Mouse (Mus musculus): ENCODE data around the gene Ankrd33b. TPM values are rescaled to one million over a fixed set of nuclear protein-coding genes. Genes with fewer than 3 reads are reported as not detected.

Ankrd33b gene
- total and polyA plus RNA-seq, 2 experiments from 2014 or later: 5.6 to 12.9 TPM

- Histone ChIP-seq H3K9ac (replicated peaks; ENCODE audit: low read depth, low read length) (no peak overlapping the region), H3K4me1 (ENCODE audit: control insufficient read depth, insufficient read depth) (peaks cover 10% of the 10 kb centered on the region), H3K4me3 (ENCODE audit: low read depth, low read length) (no peak overlapping the region), H3K27me3 (ENCODE audit: control insufficient read depth, insufficient read depth, low read length) (no peaks in the 10 kb centered on the region), H3K4me2 (ENCODE audit: low read depth, low read length) (no peak overlapping the region), H3K9me3 (replicated peaks; ENCODE audit: control insufficient read depth, low read length) (no peaks in the 10 kb centered on the region), H3K27ac (ENCODE audit: low read depth) (no peak overlapping the region), H3K36me3 (replicated peaks; ENCODE audit: control insufficient read depth, insufficient read depth, low read length) (peaks cover 4% of the 10 kb centered on the region; the same call in 1 of the 2 replicates)
- WGBS: 83% methylated on average over 17 of the region's 17 CpGs
- TF ChIP-seq CTCF (IDR thresholded peaks at IDR 0.05; ENCODE audit: low read depth) (no peak), EP300 (IDR thresholded peaks at IDR 0.05; ENCODE audit: low read depth) (no peak)
- ATAC-seq (ENCODE audit: insufficient read depth, low read depth) (no peak), DNase-seq (ENCODE audit: low spot score) (no peak)
Measured at GRCm38 (mm10) chr15:31244696-31245445, 122.7 kb downstream of the Ankrd33b start.

GRCm38 (mm10) chr15:31243260-31243659, 124.3 kb downstream of the Ankrd33b start:
- Histone ChIP-seq H3K36me3 (replicated peaks; ENCODE audit: control insufficient read depth, insufficient read depth, low read length) (peaks cover 4% of the 10 kb centered on the region; the same call in 1 of the 2 replicates), H3K9ac (replicated peaks; ENCODE audit: low read depth, low read length) (no peak overlapping the region), H3K27ac (ENCODE audit: low read depth) (no peak overlapping the region), H3K4me3 (ENCODE audit: low read depth, low read length) (no peak overlapping the region), H3K4me1 (ENCODE audit: control insufficient read depth, insufficient read depth) (peaks cover 14% of the 10 kb centered on the region; the same call in 1 of the 2 replicates), H3K27me3 (ENCODE audit: control insufficient read depth, insufficient read depth, low read length) (no peaks in the 10 kb centered on the region), H3K4me2 (ENCODE audit: low read depth, low read length) (no peak overlapping the region), H3K9me3 (replicated peaks; ENCODE audit: control insufficient read depth, low read length) (no peaks in the 10 kb centered on the region)
- TF ChIP-seq CTCF (IDR thresholded peaks at IDR 0.05; ENCODE audit: low read depth) (no peak), EP300 (IDR thresholded peaks at IDR 0.05; ENCODE audit: low read depth) (no peak)
- WGBS: 70% methylated on average over 10 of the region's 10 CpGs
- DNase-seq (ENCODE audit: low spot score): no peak
- ATAC-seq (ENCODE audit: insufficient read depth, low read depth): no peak

Other genes with a start within 250 kb of the Ankrd33b start
- gene Dap, start 143.4 kb downstream of the Ankrd33b start, total RNA-seq (2014; rRNA removed; ENCODE audit: low replicate concordance): 36.8 and 162 TPM in 2 replicates
- gene Dap, start 143.4 kb downstream of the Ankrd33b start, polyA plus RNA-seq (2015; fragmentation: Nextera tagmentation; extraction: Ambion mirVana): 47.5 and 50.3 TPM in 2 replicates
- gene Ropn1l, start 86.0 kb upstream of the Ankrd33b start, total RNA-seq (2014; rRNA removed; ENCODE audit: low replicate concordance): 3.5 TPM in 1 of 2 replicates, not detected in the other
- gene Ropn1l, start 86.0 kb upstream of the Ankrd33b start, polyA plus RNA-seq (2015; fragmentation: Nextera tagmentation; extraction: Ambion mirVana): 2.4 and 2.5 TPM in 2 replicates
- gene March6, start 163.3 kb upstream of the Ankrd33b start, total RNA-seq (2014; rRNA removed; ENCODE audit: low replicate concordance): 64.2 and 69.1 TPM in 2 replicates
- 23.2 and 26.8 TPM in 2 replicates for gene March6, start 163.3 kb upstream of the Ankrd33b start, polyA plus RNA-seq (2015; fragmentation: Nextera tagmentation; extraction: Ambion mirVana)
- gene Cmbl, start 197.7 kb upstream of the Ankrd33b start, total RNA-seq (2014; rRNA removed; ENCODE audit: low replicate concordance): 20.8 and 41.0 TPM in 2 replicates
- gene Cmbl, start 197.7 kb upstream of the Ankrd33b start, polyA plus RNA-seq (2015; fragmentation: Nextera tagmentation; extraction: Ambion mirVana): 22.1 and 22.8 TPM in 2 replicates
- gene Cct5, start 234.1 kb upstream of the Ankrd33b start, total RNA-seq (2014; rRNA removed; ENCODE audit: low replicate concordance): 209 and 215 TPM in 2 replicates
- gene Cct5, start 234.1 kb upstream of the Ankrd33b start, polyA plus RNA-seq (2015; fragmentation: Nextera tagmentation; extraction: Ambion mirVana): 239 and 243 TPM in 2 replicates
- 9.7 and 15.1 TPM in 2 replicates for gene Fam173b, start 234.1 kb upstream of the Ankrd33b start, total RNA-seq (2014; rRNA removed; ENCODE audit: low replicate concordance)
- 13.4 and 15.3 TPM in 2 replicates for gene Fam173b, start 234.1 kb upstream of the Ankrd33b start, polyA plus RNA-seq (2015; fragmentation: Nextera tagmentation; extraction: Ambion mirVana)

Measured in heart, postnatal 0 days (tissue).